Mouse (Mus musculus): ENCODE data around the gene Flvcr2.

Flvcr2 gene

GRCm38 (mm10) chr12:85837765-85838164 is 91.4 kb downstream of the Flvcr2 start:
- Histone ChIP-seq H3K27me3 (ENCODE audit: control insufficient read depth, insufficient read depth, low read length, poor library complexity, severe bottlenecking) (no peaks in the 10 kb centered on the region), H3K36me3 (ENCODE audit: control insufficient read depth, insufficient read depth, low read length, poor library complexity, severe bottlenecking) (no peaks in the 10 kb centered on the region)
- DNase-seq (ENCODE audit: low read depth, low spot score), result no peak

- no peak for DNase-seq (ENCODE audit: low read depth, low spot score)
- H3K36me3 ChIP-seq (ENCODE audit: control insufficient read depth, insufficient read depth, low read length, poor library complexity, severe bottlenecking), result peaks cover 2% of the 10 kb centered on the region; the same call in 1 of the 2 replicates
- H3K27me3 ChIP-seq (ENCODE audit: control insufficient read depth, insufficient read depth, low read length, poor library complexity, severe bottlenecking), result no peaks in the 10 kb centered on the region
These were observed 93.1 kb downstream of the Flvcr2 start for GRCm38 (mm10) chr12:85839371-85840000.

DNA sequence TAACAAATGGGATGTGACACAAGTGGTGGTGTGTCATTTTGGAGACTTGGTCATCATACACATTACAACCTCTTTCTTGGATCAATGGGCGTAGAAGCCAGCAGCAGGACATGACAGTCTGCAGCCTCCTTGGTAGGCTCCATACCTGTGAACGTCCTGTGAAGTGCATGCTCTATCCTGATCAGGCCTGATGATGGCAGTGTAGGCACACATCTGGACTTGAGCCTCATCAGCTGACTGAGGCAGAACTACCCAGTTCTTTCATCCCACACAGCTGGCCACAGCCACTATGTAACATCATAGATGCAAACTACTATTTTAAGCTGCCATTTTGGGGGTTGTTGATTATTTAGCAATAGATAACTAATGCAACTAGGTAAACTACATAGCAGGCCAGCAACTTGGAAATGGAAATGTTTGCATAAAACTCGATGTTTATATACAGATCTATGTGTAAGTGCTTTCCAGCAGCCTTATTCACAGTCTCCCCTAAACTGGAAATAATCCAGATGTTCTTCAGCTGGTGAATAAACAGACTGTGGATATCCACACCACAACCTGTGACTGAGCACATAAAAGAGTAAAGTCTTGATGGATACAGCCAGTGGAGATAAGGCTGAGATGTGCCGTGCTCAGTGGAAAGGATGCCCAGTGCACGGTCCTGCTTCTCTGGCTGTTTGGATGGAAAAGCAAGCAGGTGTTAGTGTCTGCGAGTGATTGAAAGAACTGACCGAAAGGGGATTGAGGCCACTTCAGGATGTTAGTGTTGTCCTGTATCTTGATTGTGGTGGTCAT is 102.0 kb downstream of the Flvcr2 start:
- Histone ChIP-seq H3K27me3 (ENCODE audit: control insufficient read depth, insufficient read depth, low read length, poor library complexity, severe bottlenecking) (no peaks in the 10 kb centered on the region), H3K36me3 (ENCODE audit: control insufficient read depth, insufficient read depth, low read length, poor library complexity, severe bottlenecking) (peaks cover 4% of the 10 kb centered on the region)
- DNase-seq (ENCODE audit: low read depth, low spot score), result peak; percentile 66

DNA sequence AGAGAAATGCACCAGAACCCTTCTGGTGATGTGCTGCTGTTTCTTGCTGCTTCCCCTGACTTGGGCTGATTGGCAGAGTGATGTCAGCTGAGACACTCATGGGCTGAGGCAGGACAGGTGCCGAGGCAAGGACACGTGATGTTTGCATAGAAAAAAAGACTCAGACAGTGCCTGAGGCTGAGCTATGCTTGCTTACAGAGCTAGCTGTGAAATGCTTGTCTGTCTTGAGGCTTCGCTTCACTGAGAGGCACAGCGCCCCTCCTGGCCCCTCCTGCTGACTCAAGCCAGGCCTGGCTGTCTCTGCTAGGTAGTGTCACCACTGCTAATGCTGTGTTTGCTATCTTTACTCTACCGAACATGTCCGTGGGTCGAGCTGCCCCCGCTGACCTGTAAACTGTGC is 104.3 kb downstream of the Flvcr2 start:
- DNase-seq (ENCODE audit: low read depth, low spot score), result no peak
- H3K36me3 ChIP-seq (ENCODE audit: control insufficient read depth, insufficient read depth, low read length, poor library complexity, severe bottlenecking), result peaks cover 2% of the 10 kb centered on the region
- no peaks in the 10 kb centered on the region for H3K27me3 ChIP-seq (ENCODE audit: control insufficient read depth, insufficient read depth, low read length, poor library complexity, severe bottlenecking)

DNA sequence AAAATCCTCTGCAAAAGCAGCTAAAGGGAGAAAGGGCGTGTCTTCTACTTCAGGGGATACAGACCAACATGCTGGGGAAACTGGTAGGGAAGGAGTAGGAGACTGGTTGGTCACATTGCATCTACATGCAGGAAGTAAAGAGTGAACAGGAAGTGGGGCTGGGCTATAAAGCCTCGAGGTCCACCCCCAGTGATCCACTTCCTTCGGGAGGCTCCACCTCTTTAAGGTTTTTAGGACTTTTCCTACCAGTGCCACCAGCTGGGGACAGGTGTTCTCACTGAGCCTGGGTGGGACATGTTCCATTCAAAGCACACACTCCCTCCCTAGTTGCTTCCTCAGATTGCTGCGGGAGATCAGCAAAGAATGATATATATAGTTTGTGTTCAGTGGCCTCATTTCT is 107.5 kb downstream of the Flvcr2 start:
- Histone ChIP-seq H3K36me3 (ENCODE audit: control insufficient read depth, insufficient read depth, low read length, poor library complexity, severe bottlenecking) (peaks cover 2% of the 10 kb centered on the region), H3K27me3 (ENCODE audit: control insufficient read depth, insufficient read depth, low read length, poor library complexity, severe bottlenecking) (no peaks in the 10 kb centered on the region)
- no peak for DNase-seq (ENCODE audit: low read depth, low spot score)

DNA sequence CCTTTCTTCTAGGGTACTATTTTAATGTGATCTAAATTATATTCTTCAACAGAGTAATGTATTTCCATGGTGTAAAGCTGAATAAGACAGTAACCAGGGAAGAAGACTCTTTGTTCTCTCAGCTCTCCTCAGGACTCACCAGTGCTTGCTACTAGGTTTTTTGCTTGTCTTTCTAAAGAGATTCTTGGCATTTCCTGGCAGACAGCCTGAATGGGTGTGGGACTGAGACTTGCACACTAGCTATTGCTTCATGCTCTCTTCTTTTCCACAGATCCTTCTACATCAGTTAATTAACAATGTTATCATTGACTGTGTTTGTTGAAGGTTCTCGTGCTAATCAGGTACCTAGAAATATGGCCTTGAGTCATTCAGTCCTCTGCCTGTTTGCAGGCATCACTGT is 107.9 kb downstream of the Flvcr2 start:
- Histone ChIP-seq H3K36me3 (ENCODE audit: control insufficient read depth, insufficient read depth, low read length, poor library complexity, severe bottlenecking) (peaks cover 2% of the 10 kb centered on the region), H3K27me3 (ENCODE audit: control insufficient read depth, insufficient read depth, low read length, poor library complexity, severe bottlenecking) (no peaks in the 10 kb centered on the region)
- DNase-seq (ENCODE audit: low read depth, low spot score), result no peak

DNA sequence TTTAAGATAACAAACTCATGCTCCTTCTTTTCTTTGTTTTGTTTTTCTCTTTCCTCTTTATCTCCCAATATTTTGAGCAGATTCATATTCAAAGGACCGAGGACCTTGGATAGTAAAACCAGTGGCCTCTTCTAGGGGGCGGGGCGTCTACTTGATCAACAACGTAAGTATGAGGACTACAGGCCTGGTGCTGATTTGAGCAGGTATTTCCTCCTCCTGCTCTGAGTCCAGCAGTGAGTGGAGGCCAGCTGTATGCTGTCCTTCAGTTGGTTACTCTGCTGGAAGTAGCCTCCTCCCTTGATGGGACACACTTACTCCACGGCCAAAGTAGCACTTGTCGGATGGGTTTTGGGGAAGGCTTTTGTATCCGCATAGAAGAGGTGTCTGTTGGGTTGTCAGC is 111.0 kb downstream of the Flvcr2 start:
- H3K36me3 ChIP-seq (ENCODE audit: control insufficient read depth, insufficient read depth, low read length, poor library complexity, severe bottlenecking), result peaks cover 2% of the 10 kb centered on the region; the same call in 1 of the 2 replicates
- no peak for DNase-seq (ENCODE audit: low read depth, low spot score)
- no peaks in the 10 kb centered on the region for H3K27me3 ChIP-seq (ENCODE audit: control insufficient read depth, insufficient read depth, low read length, poor library complexity, severe bottlenecking)

DNA sequence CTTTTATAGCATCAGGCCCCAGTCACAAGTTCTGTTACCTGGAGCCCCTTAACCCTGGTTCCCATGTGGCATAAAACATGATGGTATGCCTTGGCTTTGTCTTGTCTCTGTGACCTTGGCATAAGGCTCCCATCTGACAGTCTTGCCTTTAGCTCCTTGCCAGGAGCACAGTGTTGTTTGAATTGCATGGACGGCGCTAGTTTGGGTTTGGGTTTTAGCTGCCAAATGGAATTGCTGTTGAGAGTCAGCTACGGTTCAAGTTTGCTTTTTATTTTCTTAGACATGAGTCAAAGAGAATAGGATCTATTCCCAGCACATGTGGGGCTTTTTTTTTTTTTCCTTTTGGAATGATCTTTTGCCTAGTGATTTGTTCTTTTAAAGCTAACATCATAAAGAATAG is 112.8 kb downstream of the Flvcr2 start:
- H3K27me3 ChIP-seq (ENCODE audit: control insufficient read depth, insufficient read depth, low read length, poor library complexity, severe bottlenecking), result no peaks in the 10 kb centered on the region
- DNase-seq (ENCODE audit: low read depth, low spot score), result no peak
- H3K36me3 ChIP-seq (ENCODE audit: control insufficient read depth, insufficient read depth, low read length, poor library complexity, severe bottlenecking), result peaks cover 2% of the 10 kb centered on the region; the same call in 1 of the 2 replicates

GRCm38 (mm10) chr12:85859511-85860189 is 113.3 kb downstream of the Flvcr2 start:
- DNase-seq (ENCODE audit: low read depth, low spot score), result no peak
- H3K27me3 ChIP-seq (ENCODE audit: control insufficient read depth, insufficient read depth, low read length, poor library complexity, severe bottlenecking), result no peaks in the 10 kb centered on the region
- H3K36me3 ChIP-seq (ENCODE audit: control insufficient read depth, insufficient read depth, low read length, poor library complexity, severe bottlenecking), result peaks cover 2% of the 10 kb centered on the region; the same call in 1 of the 2 replicates

GRCm38 (mm10) chr12:85862514-85862913 is 116.2 kb downstream of the Flvcr2 start:
- H3K36me3 ChIP-seq (ENCODE audit: control insufficient read depth, insufficient read depth, low read length, poor library complexity, severe bottlenecking), result peaks cover 2% of the 10 kb centered on the region; the same call in 1 of the 2 replicates
- no peak for DNase-seq (ENCODE audit: low read depth, low spot score)

More at GRCm38 (mm10) chr12:85862514-85862913, 116.2 kb downstream of the Flvcr2 start:
- H3K27me3 ChIP-seq (ENCODE audit: control insufficient read depth, insufficient read depth, low read length, poor library complexity, severe bottlenecking), result no peaks in the 10 kb centered on the region
